Mouse (Mus musculus): Measurements from ENCODE around the gene Egfl7. TPM values are rescaled to one million over a fixed set of nuclear protein-coding genes. Genes with fewer than 3 reads are reported as not detected.

Egfl7 gene
- polyA plus RNA-seq, 1 experiment from 2014 or later: 341 TPM

GRCm38 (mm10) chr2:26634629-26635488 lies 55.0 kb downstream of the Egfl7 start:
- Histone ChIP-seq H3K4me1 (peaks cover 25% of the 10 kb centered on the region), H3K9ac (no peak overlapping the region), H3K27ac (no peak overlapping the region), H3K9me3 (no peaks in the 10 kb centered on the region), H3K4me2 (no peak overlapping the region), H3K27me3 (no peaks in the 10 kb centered on the region), H3K36me3 (peaks cover 46% of the 10 kb centered on the region), H3K4me3 (no peak overlapping the region)
- no peak for ATAC-seq (ENCODE audit: borderline replicate concordance, extremely low read depth, low FRiP score, low TSS enrichment)
- 49% methylated on average over 12 of the region's 12 CpGs for WGBS

GRCm38 (mm10) chr2:26635489-26636324 lies 55.9 kb downstream of the Egfl7 start:
- Histone ChIP-seq H3K27me3 (no peaks in the 10 kb centered on the region), H3K36me3 (peaks cover 46% of the 10 kb centered on the region), H3K4me1 (peaks cover 23% of the 10 kb centered on the region), H3K27ac (no peak overlapping the region), H3K9ac (no peak overlapping the region), H3K4me3 (no peak overlapping the region), H3K4me2 (no peak overlapping the region), H3K9me3 (no peaks in the 10 kb centered on the region)
- 72% methylated on average over 21 of the region's 21 CpGs for WGBS
- ATAC-seq (ENCODE audit: borderline replicate concordance, extremely low read depth, low FRiP score, low TSS enrichment): no peak

GRCm38 (mm10) chr2:26636325-26636635 lies 56.5 kb downstream of the Egfl7 start:
- H3K9me3 ChIP-seq: no peaks in the 10 kb centered on the region
- peaks cover 46% of the 10 kb centered on the region for H3K36me3 ChIP-seq
- peaks cover 23% of the 10 kb centered on the region for H3K4me1 ChIP-seq
- no peak for ATAC-seq (ENCODE audit: borderline replicate concordance, extremely low read depth, low FRiP score, low TSS enrichment)
- H3K9ac ChIP-seq: no peak overlapping the region
- 38% methylated on average over 2 of the region's 2 CpGs for WGBS
- no peaks in the 10 kb centered on the region for H3K27me3 ChIP-seq
- no peak overlapping the region for H3K4me2 ChIP-seq
- no peak overlapping the region for H3K4me3 ChIP-seq
- no peak overlapping the region for H3K27ac ChIP-seq

GRCm38 (mm10) chr2:26637316-26637932 lies 57.6 kb downstream of the Egfl7 start:
- no peaks in the 10 kb centered on the region for H3K27me3 ChIP-seq
- no peak overlapping the region for H3K4me2 ChIP-seq
- H3K27ac ChIP-seq: no peak overlapping the region
- ATAC-seq (ENCODE audit: borderline replicate concordance, extremely low read depth, low FRiP score, low TSS enrichment): no peak
- H3K4me1 ChIP-seq: peaks cover 23% of the 10 kb centered on the region
- WGBS: 70% methylated on average over 4 of the region's 4 CpGs
- peaks cover 46% of the 10 kb centered on the region for H3K36me3 ChIP-seq
- H3K4me3 ChIP-seq: no peak overlapping the region
- H3K9ac ChIP-seq: no peak overlapping the region
- no peaks in the 10 kb centered on the region for H3K9me3 ChIP-seq

- no peak for ATAC-seq (ENCODE audit: borderline replicate concordance, extremely low read depth, low FRiP score, low TSS enrichment)
- peak overlapping the region; percentile 95 for H3K4me3 ChIP-seq
Observed at GRCm38 (mm10) chr2:26638039-26638438, 58.2 kb downstream of the Egfl7 start.

GRCm38 (mm10) chr2:26638572-26638971 lies 58.8 kb downstream of the Egfl7 start:
- H3K36me3 ChIP-seq: peaks cover 46% of the 10 kb centered on the region
- no peaks in the 10 kb centered on the region for H3K9me3 ChIP-seq
- no peaks in the 10 kb centered on the region for H3K27me3 ChIP-seq
- peaks cover 23% of the 10 kb centered on the region for H3K4me1 ChIP-seq
- H3K4me3 ChIP-seq: peak overlapping the region; percentile 95
- H3K9ac ChIP-seq: peak overlapping the region; percentile 99
- peak overlapping the region; percentile 64 for H3K4me2 ChIP-seq
- no peak for ATAC-seq (ENCODE audit: borderline replicate concordance, extremely low read depth, low FRiP score, low TSS enrichment)
- H3K27ac ChIP-seq: no peak overlapping the region
- WGBS: 69% methylated on average over 5 of the region's 5 CpGs

More at GRCm38 (mm10) chr2:26638039-26638438, 58.2 kb downstream of the Egfl7 start:
- Histone ChIP-seq H3K9ac (no peak overlapping the region), H3K4me2 (peak overlapping the region; percentile 64), H3K27ac (no peak overlapping the region), H3K27me3 (no peaks in the 10 kb centered on the region), H3K9me3 (no peaks in the 10 kb centered on the region), H3K36me3 (peaks cover 46% of the 10 kb centered on the region), H3K4me1 (peaks cover 23% of the 10 kb centered on the region)
- 75% methylated on average over 5 of the region's 5 CpGs for WGBS

- H3K27ac ChIP-seq: no peak overlapping the region
- H3K4me3 ChIP-seq: peak overlapping the region; percentile 95
- peaks cover 23% of the 10 kb centered on the region for H3K4me1 ChIP-seq
- WGBS: 5% methylated on average over 8 of the region's 8 CpGs
- peak overlapping the region; percentile 99 for H3K9ac ChIP-seq
- H3K4me2 ChIP-seq: peak overlapping the region; percentile 64
- ATAC-seq (ENCODE audit: borderline replicate concordance, extremely low read depth, low FRiP score, low TSS enrichment): no peak
- no peaks in the 10 kb centered on the region for H3K27me3 ChIP-seq
- peaks cover 46% of the 10 kb centered on the region for H3K36me3 ChIP-seq
- H3K9me3 ChIP-seq: no peaks in the 10 kb centered on the region
Observed at GRCm38 (mm10) chr2:26639083-26639482, 59.3 kb downstream of the Egfl7 start.

GRCm38 (mm10) chr2:26639838-26640830 lies 60.3 kb downstream of the Egfl7 start:
- Histone ChIP-seq H3K4me1 (peaks cover 23% of the 10 kb centered on the region), H3K27me3 (no peaks in the 10 kb centered on the region), H3K36me3 (peaks cover 37% of the 10 kb centered on the region), H3K9ac (peak overlapping the region; percentile 99), H3K4me2 (peak overlapping the region; percentile 64), H3K27ac (peak overlapping the region; percentile 78), H3K4me3 (peak overlapping the region; percentile 95), H3K9me3 (no peaks in the 10 kb centered on the region)
- WGBS: 4% methylated on average over 49 of the region's 49 CpGs
- peak; percentile 88 for ATAC-seq (ENCODE audit: borderline replicate concordance, extremely low read depth, low FRiP score, low TSS enrichment)

- ATAC-seq (ENCODE audit: borderline replicate concordance, extremely low read depth, low FRiP score, low TSS enrichment): no peak
- Histone ChIP-seq H3K4me2 (no peak overlapping the region), H3K4me3 (no peak overlapping the region), H3K27ac (peak overlapping the region; percentile 78; the same call in 1 of the 2 replicates), H3K27me3 (no peaks in the 10 kb centered on the region), H3K9ac (no peak overlapping the region), H3K36me3 (peaks cover 28% of the 10 kb centered on the region), H3K4me1 (peaks cover 23% of the 10 kb centered on the region), H3K9me3 (no peaks in the 10 kb centered on the region)
- 63% methylated on average over 7 of the region's 7 CpGs for WGBS
Observed at GRCm38 (mm10) chr2:26641006-26641647, 61.3 kb downstream of the Egfl7 start.

Data from lung, embryonic 15.5 days (tissue).